Mouse (Mus musculus) embryonic facial prominence, embryonic 13.5 days (tissue): ENCODE measurements around the gene Pde4c. TPM values are rescaled to one million over a fixed set of nuclear protein-coding genes. Genes with fewer than 3 reads are reported as not detected.

Source experiments
- ATAC-seq: fragments of 200-750 bp; cut with Nextera tagmentation; 2 replicates; pipeline ENCODE4 v1.8.0; 2017; ENCODE audit warnings: low read depth; ENCODE audit not compliant: insufficient number of reproducible peaks, insufficient read depth, low FRiP score, low TSS enrichment
- H3K27ac ChIP-seq: fragments of 300-500 bp; sonication (generic); 2 replicates; pipeline ENCODE4 v1.5.1; 2015; ENCODE audit warnings: moderate library complexity, mild to moderate bottlenecking, inconsistent platforms
- H3K27me3 ChIP-seq: fragments of 300-500 bp; sonication (generic); 2 replicates; pipeline ENCODE4 v1.6.1; 2015; ENCODE audit warnings: mild to moderate bottlenecking, inconsistent platforms
- H3K36me3 ChIP-seq: fragments of 300-500 bp; sonication (generic); 2 replicates; pipeline ENCODE4 v1.6.1; 2015; ENCODE audit warnings: mild to moderate bottlenecking, inconsistent platforms
- H3K4me1 ChIP-seq: fragments of 300-500 bp; sonication (generic); 2 replicates; pipeline ENCODE4 v1.6.1; 2015; ENCODE audit warnings: inconsistent platforms
- H3K4me2 ChIP-seq: fragments of 300-500 bp; sonication (generic); 2 replicates; pipeline ENCODE4 v1.6.1; 2015; ENCODE audit warnings: moderate library complexity, mild to moderate bottlenecking, inconsistent platforms
- H3K4me3 ChIP-seq: fragments of 300-500 bp; sonication (generic); 2 replicates; pipeline ENCODE4 v1.5.1; 2015; ENCODE audit warnings: mild to moderate bottlenecking, inconsistent platforms
- H3K9ac ChIP-seq: fragments of 300-500 bp; sonication (generic); 2 replicates; pipeline ENCODE4 v1.6.1; 2015; ENCODE audit warnings: mild to moderate bottlenecking, inconsistent platforms
- H3K9me3 ChIP-seq: fragments of 300-500 bp; sonication (generic); 2 replicates; pipeline ENCODE4 v1.6.1; 2016; ENCODE audit warnings: inconsistent platforms
- WGBS: fragments of 180-500 bp; shearing (Covaris S2); methylation state at CpG from one replicate; pipeline ENCODE4 v1.1.7; 2015; ENCODE audit warnings: mixed read lengths; 5-methylcytosine and 5-hydroxymethylcytosine counted together
- polyA plus RNA-seq: library from polyadenylated mRNA; unstranded; fragments of >200 nt; fragmentation: Nextera tagmentation; extraction: Ambion mirVana; gene quantifications from 2 replicates; pipeline ENCODE4 v1.2.1, GENCODE M21; 2015

The Pde4c gene
- polyA plus RNA-seq, result 0.13 and 0.14 TPM in 2 replicates

DNA sequence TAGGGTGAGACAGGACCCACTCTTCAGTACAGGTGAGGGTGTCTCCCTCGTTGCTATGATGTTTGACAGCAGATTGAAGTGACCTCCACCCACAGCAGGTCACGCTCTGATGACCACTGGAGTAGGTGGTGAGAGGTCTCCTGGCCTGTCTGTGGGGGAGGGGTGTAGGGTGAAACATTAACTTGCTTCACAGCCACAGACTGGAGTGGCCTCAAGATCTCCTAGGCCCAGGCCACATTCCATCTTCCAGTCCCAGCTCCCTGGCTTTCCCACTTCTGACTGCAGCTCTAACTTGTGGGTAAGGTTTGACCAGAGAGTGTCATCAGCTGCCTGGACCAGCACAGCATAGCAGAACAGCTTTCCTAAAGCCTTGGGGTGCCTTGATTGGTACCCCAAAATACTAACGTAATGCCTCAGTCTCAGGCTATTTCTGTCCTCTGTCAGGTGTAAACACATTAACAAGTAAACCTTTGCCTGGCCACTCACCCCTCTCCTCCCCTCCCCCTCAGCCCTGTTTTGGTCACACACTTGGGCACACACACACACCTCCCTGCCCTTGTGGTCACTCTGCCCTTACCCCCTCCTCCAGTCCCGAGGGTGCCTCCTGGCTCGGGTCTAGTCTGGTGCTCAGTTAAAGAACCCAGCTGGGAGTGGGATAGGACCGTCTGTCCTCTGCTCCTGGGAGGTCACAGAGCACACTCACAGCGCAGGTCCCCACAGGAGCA, at the start of gene Pde4c:
Gene Pde4c, plus strand, starts transcription at position 235 of the 725 bp plus-strand sequence.
- Histone ChIP-seq H3K9me3 (no peaks in the 10 kb centered on the region), H3K36me3 (no peaks in the 10 kb centered on the region), H3K9ac (no peak within 1 kb of the TSS), H3K4me1 (0 out of 2 replicates have a peak, but pooled peaks cover 3% of the 10 kb centered on the region), H3K4me3 (no peak within 1 kb of the TSS), H3K27ac (no peak within 1 kb of the TSS), H3K4me2 (no peak within 1 kb of the TSS), H3K27me3 (peaks cover 32% of the 10 kb centered on the region)
- WGBS, result 60% methylated on average over 7 of the region's 7 CpGs
- 0 out of 2 replicates have a peak, but pooled peaks have one; percentile 18 for ATAC-seq

DNA sequence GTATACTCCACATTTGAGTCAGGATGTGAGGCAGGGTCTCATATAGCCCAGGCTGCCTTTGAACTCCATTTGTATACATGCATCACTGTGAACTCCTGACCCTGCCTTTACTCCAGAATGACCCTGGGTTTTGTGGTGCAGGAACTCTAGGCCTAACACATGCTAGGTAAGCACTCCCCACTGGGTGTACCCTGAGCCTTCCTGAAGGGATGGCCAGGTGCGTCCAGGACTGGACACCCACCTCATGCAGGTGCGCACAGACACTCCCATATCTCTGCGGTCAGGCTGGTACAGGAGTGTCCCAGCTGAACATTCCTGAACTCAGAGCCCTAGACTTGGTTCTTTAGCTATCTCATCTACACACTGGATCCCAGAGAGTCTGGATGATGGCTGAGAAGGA, 49.4 kb upstream of the Pde4c start:
- Histone ChIP-seq H3K9ac (peak overlapping the region; percentile 80), H3K9me3 (no peaks in the 10 kb centered on the region), H3K4me2 (peak overlapping the region; percentile 68), H3K4me3 (peak overlapping the region; percentile 68), H3K27me3 (no peaks in the 10 kb centered on the region), H3K36me3 (peaks cover 29% of the 10 kb centered on the region), H3K27ac (peak overlapping the region; percentile 95), H3K4me1 (peaks cover 18% of the 10 kb centered on the region)
- ATAC-seq, result no peak
- WGBS, result 86% methylated on average over 3 of the region's 3 CpGs

DNA sequence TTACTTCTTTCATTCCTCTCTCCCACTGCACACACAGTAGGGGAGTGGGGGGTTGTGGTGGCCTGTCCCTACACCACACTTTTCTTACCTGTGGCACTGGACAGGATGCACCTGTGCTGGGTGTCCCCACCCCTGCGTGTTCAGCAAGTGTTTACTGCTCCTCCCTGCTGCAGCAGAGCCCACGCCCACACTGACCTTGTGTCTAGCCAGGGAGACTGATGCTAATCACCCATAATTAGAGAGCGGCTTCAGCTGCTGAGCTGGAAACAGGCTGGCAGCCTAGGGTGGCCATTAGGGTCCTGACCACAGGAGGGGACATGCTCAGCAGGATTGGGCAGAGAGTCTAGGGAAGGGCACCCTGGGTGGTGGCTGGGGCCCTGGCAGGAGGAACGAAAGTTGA, 48.8 kb upstream of the Pde4c start:
- 63% methylated on average over 4 of the region's 4 CpGs for WGBS

DNA sequence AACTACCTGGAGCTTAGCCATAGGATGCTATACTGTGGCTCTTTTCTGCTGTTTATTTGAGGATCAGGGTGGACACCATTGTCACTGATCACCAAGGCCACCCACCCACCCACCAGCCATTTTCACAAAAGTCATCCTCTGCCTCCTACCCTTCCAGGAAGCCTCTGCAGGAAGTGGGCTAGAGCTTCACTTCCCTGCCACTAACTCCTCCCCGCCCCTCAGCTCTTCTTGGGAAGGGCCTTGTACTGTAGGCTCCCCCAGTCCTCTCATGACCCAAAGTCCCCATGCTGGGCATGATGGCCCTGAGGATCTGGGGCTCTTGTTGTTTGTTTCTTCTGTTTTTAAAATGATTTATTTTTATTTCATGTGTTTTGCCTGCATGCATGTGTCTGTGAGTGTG, 48.2 kb upstream of the Pde4c start:
- no peaks in the 10 kb centered on the region for H3K27me3 ChIP-seq
- no peak overlapping the region for H3K27ac ChIP-seq
- no peak overlapping the region for H3K4me2 ChIP-seq
- H3K36me3 ChIP-seq, result peaks cover 41% of the 10 kb centered on the region
- H3K4me3 ChIP-seq, result no peak overlapping the region
- 80% methylated on average over 1 of the region's 1 CpGs for WGBS
- peaks cover 18% of the 10 kb centered on the region for H3K4me1 ChIP-seq
- ATAC-seq, result no peak
- no peak overlapping the region for H3K9ac ChIP-seq
- no peaks in the 10 kb centered on the region for H3K9me3 ChIP-seq

More for the DNA sequence above, 48.8 kb upstream of the Pde4c start:
- Histone ChIP-seq H3K9ac (peak overlapping the region; percentile 80; the same call in 1 of the 2 replicates), H3K27ac (no peak overlapping the region), H3K4me2 (peak overlapping the region; percentile 68; the same call in 1 of the 2 replicates), H3K9me3 (no peaks in the 10 kb centered on the region), H3K4me3 (no peak overlapping the region), H3K4me1 (peaks cover 18% of the 10 kb centered on the region), H3K27me3 (no peaks in the 10 kb centered on the region), H3K36me3 (peaks cover 35% of the 10 kb centered on the region)
- no peak for ATAC-seq

DNA sequence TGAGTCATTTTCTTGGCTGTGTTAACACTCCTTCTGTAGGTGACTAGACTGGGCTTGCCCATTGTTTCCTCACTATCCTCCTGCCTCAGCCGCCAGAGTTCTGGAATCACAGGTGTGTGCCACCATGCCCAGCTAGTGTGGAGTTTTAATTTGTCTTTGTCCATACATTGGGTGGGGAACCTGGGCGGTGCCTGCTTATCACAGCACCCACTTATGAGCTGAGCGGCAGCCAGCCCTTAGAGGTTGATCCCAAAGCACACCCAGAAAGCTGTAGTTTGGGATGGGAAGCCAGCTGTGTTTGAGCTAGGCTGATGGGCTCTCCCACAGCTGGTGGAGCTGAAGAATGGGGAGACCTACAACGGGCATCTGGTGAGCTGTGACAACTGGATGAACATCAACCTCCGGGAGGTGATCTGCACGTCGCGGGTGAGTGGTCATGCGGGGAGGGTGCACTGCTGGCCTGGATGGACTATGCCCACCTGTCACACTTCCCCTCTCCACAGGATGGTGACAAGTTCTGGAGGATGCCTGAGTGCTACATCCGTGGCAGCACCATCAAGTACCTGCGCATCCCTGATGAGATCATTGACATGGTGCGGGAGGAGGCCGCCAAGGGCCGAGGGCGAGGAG, 46.0 kb upstream of the Pde4c start:
- H3K9ac ChIP-seq, result 0 out of 2 replicates have a peak overlapping the region, but pooled peaks have one; percentile 33
- WGBS, result 92% methylated on average over 15 of the region's 15 CpGs
- no peak overlapping the region for H3K27ac ChIP-seq
- H3K9me3 ChIP-seq, result no peaks in the 10 kb centered on the region
- no peak for ATAC-seq
- no peak overlapping the region for H3K4me2 ChIP-seq
- no peaks in the 10 kb centered on the region for H3K27me3 ChIP-seq
- H3K4me3 ChIP-seq, result no peak overlapping the region
- H3K4me1 ChIP-seq, result peaks cover 28% of the 10 kb centered on the region
- H3K36me3 ChIP-seq, result peaks cover 41% of the 10 kb centered on the region

DNA sequence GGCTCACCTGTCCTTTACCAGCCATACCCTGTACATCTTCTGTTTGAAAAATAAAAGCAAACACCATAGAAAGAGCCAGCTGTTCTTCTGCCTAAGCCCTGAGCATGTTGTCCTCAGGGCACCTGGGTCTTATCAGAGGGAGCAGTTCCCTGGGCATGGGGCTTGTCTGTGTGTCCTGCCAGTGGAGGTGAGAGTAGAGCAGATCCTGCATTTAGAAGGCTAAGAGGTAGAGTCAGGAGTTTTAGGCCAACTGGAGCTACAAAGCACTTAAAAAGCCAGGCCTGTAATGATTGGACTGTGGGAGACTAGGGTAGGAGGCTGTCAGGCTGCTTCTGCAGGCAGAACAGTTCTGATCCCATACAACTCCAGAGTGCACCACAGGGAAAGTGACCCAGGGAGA, 44.8 kb upstream of the Pde4c start:
- no peak overlapping the region for H3K4me2 ChIP-seq
- H3K9ac ChIP-seq, result no peak overlapping the region
- no peaks in the 10 kb centered on the region for H3K27me3 ChIP-seq
- H3K9me3 ChIP-seq, result no peaks in the 10 kb centered on the region
- no peak overlapping the region for H3K4me3 ChIP-seq
- ATAC-seq, result no peak
- H3K36me3 ChIP-seq, result peaks cover 41% of the 10 kb centered on the region
- H3K4me1 ChIP-seq, result peaks cover 27% of the 10 kb centered on the region
- H3K27ac ChIP-seq, result no peak overlapping the region; the same call in 1 of the 2 replicates

DNA sequence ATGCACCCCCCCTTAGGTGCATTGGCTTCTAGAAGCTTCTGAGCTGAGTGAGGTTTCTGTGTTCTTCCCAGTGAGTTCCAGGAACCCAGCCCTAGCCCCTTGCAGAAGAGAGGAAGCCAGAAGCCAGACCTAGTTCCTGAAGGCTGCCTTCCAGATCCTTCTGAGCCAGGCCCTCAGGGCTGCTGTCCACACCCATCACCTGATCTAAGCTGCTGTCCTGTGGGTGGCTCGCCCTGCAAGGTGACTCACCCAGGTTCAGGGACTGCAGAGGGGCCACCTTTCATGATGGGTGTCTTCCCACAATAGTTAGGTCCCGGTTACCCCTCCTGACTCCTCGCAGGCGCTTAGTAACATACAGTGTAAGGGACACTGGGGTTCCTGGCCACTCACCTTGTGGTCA, 44.1 kb upstream of the Pde4c start:
- Histone ChIP-seq H3K4me2 (no peak overlapping the region), H3K4me1 (peaks cover 21% of the 10 kb centered on the region), H3K9me3 (no peaks in the 10 kb centered on the region), H3K36me3 (peaks cover 41% of the 10 kb centered on the region), H3K9ac (no peak overlapping the region), H3K27ac (no peak overlapping the region), H3K27me3 (no peaks in the 10 kb centered on the region), H3K4me3 (no peak overlapping the region)
- ATAC-seq, result no peak
- WGBS, result 95% methylated on average over 4 of the region's 4 CpGs

DNA sequence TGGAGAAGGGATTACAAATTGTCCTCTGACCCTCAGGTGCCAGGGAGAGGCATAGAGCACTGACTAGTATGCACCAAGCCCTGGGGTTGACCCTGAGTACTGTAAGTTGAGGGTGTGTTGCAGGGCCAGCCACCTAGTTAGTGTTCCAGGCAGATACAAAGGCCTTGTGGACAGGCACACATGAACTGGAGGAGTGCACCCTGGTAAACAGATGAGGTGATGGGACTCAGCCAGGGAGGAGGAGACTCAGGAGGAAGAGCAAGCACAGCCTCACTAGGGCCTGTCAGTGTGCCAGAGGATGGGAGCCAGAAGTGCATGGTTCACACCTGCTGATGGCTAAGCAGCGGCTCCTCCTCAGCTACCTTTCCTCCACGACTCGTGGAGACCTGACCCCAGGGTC, 43.5 kb upstream of the Pde4c start:
- H3K4me1 ChIP-seq, result peaks cover 15% of the 10 kb centered on the region
- ATAC-seq, result no peak
- H3K27me3 ChIP-seq, result no peaks in the 10 kb centered on the region
- WGBS, result 85% methylated on average over 3 of the region's 3 CpGs
- no peak overlapping the region for H3K4me2 ChIP-seq
- H3K9me3 ChIP-seq, result no peaks in the 10 kb centered on the region
- H3K9ac ChIP-seq, result no peak overlapping the region
- H3K36me3 ChIP-seq, result peaks cover 41% of the 10 kb centered on the region
- no peak overlapping the region for H3K27ac ChIP-seq
- H3K4me3 ChIP-seq, result no peak overlapping the region

DNA sequence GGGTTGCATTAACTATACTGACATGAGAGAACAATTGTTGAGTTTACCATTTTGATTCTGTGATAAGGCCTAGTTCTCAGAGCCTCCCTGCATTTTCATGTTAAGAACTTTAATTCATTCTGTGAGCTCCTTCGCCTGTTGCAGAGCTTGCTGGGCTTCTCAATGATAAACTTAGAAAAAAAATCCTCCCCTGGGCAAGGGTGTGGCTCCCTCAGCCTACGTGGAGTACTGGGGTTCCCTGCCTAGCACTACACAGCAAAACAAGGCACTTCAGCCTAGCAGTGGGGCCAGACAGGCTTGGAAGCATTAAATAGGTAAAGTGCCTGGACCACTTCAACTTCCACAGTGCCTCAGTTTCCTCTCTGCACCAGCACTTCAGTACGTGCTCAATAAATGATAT, 42.1 kb upstream of the Pde4c start:
- ATAC-seq, result no peak
- H3K9me3 ChIP-seq, result no peaks in the 10 kb centered on the region
- 52% methylated on average over 3 of the region's 3 CpGs for WGBS
- H3K4me3 ChIP-seq, result no peak overlapping the region
- H3K36me3 ChIP-seq, result peaks cover 36% of the 10 kb centered on the region
- no peaks in the 10 kb centered on the region for H3K27me3 ChIP-seq
- H3K4me1 ChIP-seq, result peaks cover 15% of the 10 kb centered on the region
- H3K27ac ChIP-seq, result 0 out of 2 replicates have a peak overlapping the region, but pooled peaks have one; percentile 40
- H3K9ac ChIP-seq, result no peak overlapping the region
- no peak overlapping the region for H3K4me2 ChIP-seq

DNA sequence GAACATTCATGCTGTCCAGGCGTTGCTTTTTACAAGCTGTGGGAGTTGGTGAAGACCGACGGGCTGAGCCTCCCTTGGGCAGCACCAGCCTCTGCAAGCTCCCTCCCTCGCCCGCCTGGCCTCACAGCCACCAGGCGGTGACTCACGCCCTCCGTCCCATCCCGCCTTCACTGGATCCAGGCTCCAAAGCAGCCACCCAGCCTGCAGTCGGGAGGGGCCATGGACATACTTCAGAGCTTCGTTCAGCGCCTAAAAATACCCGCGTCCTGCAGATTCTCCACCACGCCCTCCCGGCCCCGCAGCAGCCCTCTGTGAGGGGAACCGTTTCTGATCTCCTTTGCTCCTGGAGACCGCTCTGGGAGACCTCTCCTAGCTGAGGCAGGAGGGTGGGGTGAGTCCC, 41.3 kb upstream of the Pde4c start:
- Histone ChIP-seq H3K4me1 (peaks cover 15% of the 10 kb centered on the region), H3K4me3 (peak overlapping the region; percentile 23), H3K9ac (peak overlapping the region; percentile 63), H3K27ac (peak overlapping the region; percentile 40; the same call in 1 of the 2 replicates), H3K4me2 (peak overlapping the region; percentile 53), H3K27me3 (no peaks in the 10 kb centered on the region), H3K9me3 (no peaks in the 10 kb centered on the region), H3K36me3 (peaks cover 31% of the 10 kb centered on the region)
- WGBS, result 7% methylated on average over 19 of the region's 19 CpGs
- 0 out of 2 replicates have a peak, but pooled peaks have one; percentile 28 for ATAC-seq

DNA sequence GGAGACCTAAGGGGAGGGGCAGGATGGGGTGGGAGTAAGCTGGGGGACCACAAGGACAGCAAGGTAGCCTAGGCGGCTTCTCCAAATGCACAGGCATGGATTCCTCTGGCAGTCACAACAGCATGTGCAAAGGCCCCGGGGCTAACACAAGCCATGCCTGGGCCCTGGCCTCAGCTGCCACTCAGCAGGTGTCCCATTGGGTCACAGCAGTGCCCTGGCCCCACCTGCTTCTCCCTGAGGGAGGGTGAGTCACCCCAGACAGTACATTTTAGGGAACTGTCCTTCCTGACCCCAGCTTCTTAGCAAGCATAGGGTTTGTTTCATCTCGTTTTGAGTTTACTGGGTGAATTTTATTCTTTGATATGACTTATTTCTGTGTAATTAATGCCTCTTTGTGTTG, 40.8 kb upstream of the Pde4c start:
- peak overlapping the region; percentile 53 for H3K4me2 ChIP-seq
- peaks cover 15% of the 10 kb centered on the region for H3K4me1 ChIP-seq
- H3K27ac ChIP-seq, result 0 out of 2 replicates have a peak overlapping the region, but pooled peaks have one; percentile 40
- peak overlapping the region; percentile 63 for H3K9ac ChIP-seq
- peaks cover 26% of the 10 kb centered on the region for H3K36me3 ChIP-seq
- H3K9me3 ChIP-seq, result no peaks in the 10 kb centered on the region
- H3K27me3 ChIP-seq, result no peaks in the 10 kb centered on the region
- no peak overlapping the region for H3K4me3 ChIP-seq
- WGBS, result 58% methylated on average over 3 of the region's 3 CpGs
- ATAC-seq, result no peak

DNA sequence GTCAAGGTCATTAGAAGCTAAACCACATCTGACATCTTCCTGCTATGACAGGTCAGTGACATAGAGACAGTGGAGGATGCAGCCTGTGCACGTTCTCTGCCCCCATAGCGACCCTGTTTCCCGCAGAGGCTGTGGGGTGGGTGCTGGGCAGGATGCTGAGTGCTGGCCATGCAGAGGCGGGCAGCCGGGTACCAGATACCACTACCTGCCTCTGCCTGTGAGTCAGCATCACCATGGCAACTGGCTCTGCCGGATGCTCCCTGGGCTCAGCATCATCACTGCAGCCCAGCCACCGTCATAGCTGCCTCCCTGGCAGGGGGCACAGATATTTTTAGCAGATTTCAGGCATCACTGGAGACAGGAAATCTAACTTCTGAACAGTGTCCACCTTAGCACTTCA, 39.2 kb upstream of the Pde4c start:
- no peak for ATAC-seq
- Histone ChIP-seq H3K4me3 (no peak overlapping the region), H3K9ac (no peak overlapping the region), H3K4me1 (peaks cover 15% of the 10 kb centered on the region), H3K36me3 (peaks cover 10% of the 10 kb centered on the region), H3K27ac (no peak overlapping the region), H3K27me3 (no peaks in the 10 kb centered on the region), H3K4me2 (no peak overlapping the region), H3K9me3 (no peaks in the 10 kb centered on the region)
- WGBS, result 54% methylated on average over 7 of the region's 7 CpGs
